Mouse (Mus musculus): Measurements from ENCODE around the gene Cdip1. TPM values are rescaled to one million over a fixed set of nuclear protein-coding genes. Genes with fewer than 3 reads are reported as not detected.

Gene Cdip1
- polyA plus RNA-seq, 1 experiment from 2014 or later = 50.3 TPM

GRCm38 (mm10) chr16:4701211-4701610 is 88.9 kb downstream of the Cdip1 start:
- Histone ChIP-seq H3K36me3 (replicated peaks; ENCODE audit: insufficient read depth, low read length) (peaks cover 86% of the 10 kb centered on the region), H3K27me3 (ENCODE audit: insufficient read depth, low read length) (no peaks in the 10 kb centered on the region), H3K4me3 (ENCODE audit: low read depth, low read length) (no peak overlapping the region), H3K4me1 (ENCODE audit: insufficient read depth) (0 out of 2 replicates have a peak, but pooled peaks cover 2% of the 10 kb centered on the region), H3K9ac (replicated peaks) (no peak overlapping the region), H3K27ac (ENCODE audit: low read depth) (peak overlapping the region; percentile 94), H3K9me3 (ENCODE audit: low read length) (no peaks in the 10 kb centered on the region), H3K4me2 (ENCODE audit: low read depth, low read length) (no peak overlapping the region)
- WGBS (ENCODE audit: insufficient replicate concordance) = 80% methylated on average over 3 of the region's 3 CpGs
- DNase-seq (no peak), ATAC-seq (no peak)
- TF ChIP-seq EP300 (IDR thresholded peaks at IDR 0.05; ENCODE audit: low read depth) (no peak), CTCF (IDR thresholded peaks at IDR 0.05; ENCODE audit: low read depth) (no peak)

Other genes starting within 250 kb of the Cdip1 start
- gene Srl, start 248.5 kb downstream of the Cdip1 start, polyA plus RNA-seq (2015; fragmentation: Nextera tagmentation; extraction: Ambion mirVana) = 1.00 and 3.0 TPM in 2 replicates
- 3.9 and 5.6 TPM in 2 replicates for gene Tfap4, start 230.4 kb downstream of the Cdip1 start, polyA plus RNA-seq (2015; fragmentation: Nextera tagmentation; extraction: Ambion mirVana)
- gene Glis2, start 195.6 kb downstream of the Cdip1 start, polyA plus RNA-seq (2015; fragmentation: Nextera tagmentation; extraction: Ambion mirVana) = 1.7 and 1.9 TPM in 2 replicates
- gene Pam16, start 165.3 kb downstream of the Cdip1 start, polyA plus RNA-seq (2015; fragmentation: Nextera tagmentation; extraction: Ambion mirVana) = 59.7 and 66.3 TPM in 2 replicates
- gene Vasn, start 150.4 kb downstream of the Cdip1 start, polyA plus RNA-seq (2015; fragmentation: Nextera tagmentation; extraction: Ambion mirVana) = 1.6 and 1.9 TPM in 2 replicates
- gene Dnaja3, start 150.3 kb downstream of the Cdip1 start, polyA plus RNA-seq (2015; fragmentation: Nextera tagmentation; extraction: Ambion mirVana) = 66.0 and 70.5 TPM in 2 replicates
- gene Coro7, start 110.5 kb downstream of the Cdip1 start, polyA plus RNA-seq (2015; fragmentation: Nextera tagmentation; extraction: Ambion mirVana) = 6.8 and 10.3 TPM in 2 replicates
- gene Nmral1, start 70.9 kb downstream of the Cdip1 start, polyA plus RNA-seq (2015; fragmentation: Nextera tagmentation; extraction: Ambion mirVana) = 20.4 and 24.1 TPM in 2 replicates
- 56.8 and 57.7 TPM in 2 replicates for gene Hmox2, start 63.9 kb downstream of the Cdip1 start, polyA plus RNA-seq (2015; fragmentation: Nextera tagmentation; extraction: Ambion mirVana)
- gene 4930562C15Rik, start 45.1 kb upstream of the Cdip1 start, polyA plus RNA-seq (2015; fragmentation: Nextera tagmentation; extraction: Ambion mirVana) = 0.09 TPM in 1 of 2 replicates, not detected in the other
- 15.6 and 16.7 TPM in 2 replicates for gene Ubald1, start 90.0 kb upstream of the Cdip1 start, polyA plus RNA-seq (2015; fragmentation: Nextera tagmentation; extraction: Ambion mirVana)
- 34.8 and 36.7 TPM in 2 replicates for gene Mgrn1, start 96.0 kb upstream of the Cdip1 start, polyA plus RNA-seq (2015; fragmentation: Nextera tagmentation; extraction: Ambion mirVana)
- gene Nudt16l1, start 148.5 kb upstream of the Cdip1 start, polyA plus RNA-seq (2015; fragmentation: Nextera tagmentation; extraction: Ambion mirVana) = 38.9 and 40.2 TPM in 2 replicates
- gene Anks3, start 173.9 kb upstream of the Cdip1 start, polyA plus RNA-seq (2015; fragmentation: Nextera tagmentation; extraction: Ambion mirVana) = 10.5 and 13.0 TPM in 2 replicates
- not detected in 2 replicates for gene Sept12, start 207.6 kb upstream of the Cdip1 start, polyA plus RNA-seq (2015; fragmentation: Nextera tagmentation; extraction: Ambion mirVana)
- 23.6 and 23.7 TPM in 2 replicates for gene Smim22, start 217.0 kb upstream of the Cdip1 start, polyA plus RNA-seq (2015; fragmentation: Nextera tagmentation; extraction: Ambion mirVana)
- gene Rogdi, start 223.3 kb upstream of the Cdip1 start, polyA plus RNA-seq (2015; fragmentation: Nextera tagmentation; extraction: Ambion mirVana) = 105 and 114 TPM in 2 replicates